Mouse (Mus musculus) limb, embryonic 13.5 days (tissue): ENCODE measurements around the gene Hoxa3. TPM values are rescaled to one million over a fixed set of nuclear protein-coding genes. Genes with fewer than 3 reads are reported as not detected.
A peak's percentile ranks its signal among the peaks of the same experiment; 100 is the strongest.

Experiments used
- ATAC-seq: fragments of 200-750 bp; cut with Nextera tagmentation; 2 replicates; pipeline ENCODE4 v1.8.0; 2017; ENCODE audit warnings: low read depth, moderate number of reproducible peaks, moderate TSS enrichment; ENCODE audit not compliant: low FRiP score
- H3K27ac ChIP-seq: fragments of 300-500 bp; sonication (generic); 2 replicates; pipeline ENCODE4 v1.5.1; 2015; ENCODE audit warnings: inconsistent platforms, mild to moderate bottlenecking, moderate library complexity
- H3K27me3 ChIP-seq: fragments of 300-500 bp; sonication (generic); 2 replicates; pipeline ENCODE4 v1.6.1; 2015; ENCODE audit warnings: mild to moderate bottlenecking, inconsistent platforms
- H3K36me3 ChIP-seq: fragments of 300-500 bp; sonication (generic); 2 replicates; pipeline ENCODE4 v1.6.1; 2015; ENCODE audit warnings: inconsistent platforms, mild to moderate bottlenecking, moderate library complexity
- H3K4me1 ChIP-seq: fragments of 300-500 bp; sonication (generic); 2 replicates; pipeline ENCODE4 v1.6.1; 2015; ENCODE audit warnings: inconsistent platforms
- H3K4me2 ChIP-seq: fragments of 300-500 bp; sonication (generic); replicated peaks from 2 replicates; pipeline ENCODE4 v1.6.1; 2015; ENCODE audit warnings: inconsistent platforms, mild to moderate bottlenecking, moderate library complexity
- H3K4me3 ChIP-seq: fragments of 300-500 bp; sonication (generic); 2 replicates; pipeline ENCODE4 v1.5.1; 2015; ENCODE audit warnings: moderate library complexity, mild to moderate bottlenecking, inconsistent platforms
- H3K9ac ChIP-seq: fragments of 300-500 bp; sonication (generic); 2 replicates; pipeline ENCODE4 v1.6.1; 2015; ENCODE audit warnings: mild to moderate bottlenecking, inconsistent platforms
- H3K9me3 ChIP-seq: fragments of 300-500 bp; sonication (generic); 2 replicates; pipeline ENCODE4 v1.6.1; 2016; ENCODE audit warnings: inconsistent platforms
- WGBS: fragments of 180-500 bp; shearing (Covaris S2); methylation state at CpG from one replicate; pipeline ENCODE4 v1.1.7; 2015; 5-methylcytosine and 5-hydroxymethylcytosine counted together
- polyA plus RNA-seq: library from polyadenylated mRNA; unstranded; fragments of >200 nt; fragmentation: Nextera tagmentation; extraction: Ambion mirVana; gene quantifications from 2 replicates; pipeline ENCODE4 v1.2.1, GENCODE M21; 2015

The Hoxa3 gene
- polyA plus RNA-seq, 1 experiment from 2014 or later, result 5.9 TPM

GRCm38 (mm10) chr6:52212556-52213118 lies 499 bp downstream of the Hoxa3 start:
- peaks cover 70% of the 10 kb centered on the region for H3K4me1 ChIP-seq
- H3K4me2 ChIP-seq, result peak overlapping the region; percentile 90

GRCm38 (mm10) chr6:52211961-52212360 lies 1.2 kb downstream of the Hoxa3 start:
- H3K4me2 ChIP-seq, result peak overlapping the region; percentile 90
- no peak for ATAC-seq
- peak overlapping the region; percentile 78 for H3K4me3 ChIP-seq
- H3K36me3 ChIP-seq, result no peaks in the 10 kb centered on the region
- WGBS, result under 1% methylated on average over 13 of the region's 13 CpGs
- peak overlapping the region; percentile 97 for H3K27ac ChIP-seq
- peaks cover 37% of the 10 kb centered on the region for H3K27me3 ChIP-seq
- peak overlapping the region; percentile 95 for H3K9ac ChIP-seq
- H3K9me3 ChIP-seq, result no peaks in the 10 kb centered on the region
- H3K4me1 ChIP-seq, result peaks cover 74% of the 10 kb centered on the region

More at GRCm38 (mm10) chr6:52212556-52213118, 499 bp downstream of the Hoxa3 start:
- H3K9me3 ChIP-seq, result no peaks in the 10 kb centered on the region
- peaks cover 31% of the 10 kb centered on the region for H3K27me3 ChIP-seq
- WGBS, result under 1% methylated on average over 22 of the region's 22 CpGs
- peak overlapping the region; percentile 97 for H3K27ac ChIP-seq
- no peaks in the 10 kb centered on the region for H3K36me3 ChIP-seq
- peak overlapping the region; percentile 95 for H3K9ac ChIP-seq
- peak overlapping the region; percentile 78 for H3K4me3 ChIP-seq
- no peak for ATAC-seq

- Histone ChIP-seq H3K9ac (peak overlapping the region; percentile 95), H3K4me1 (peaks cover 79% of the 10 kb centered on the region), H3K4me2 (peak overlapping the region; percentile 90), H3K4me3 (peak overlapping the region; percentile 78), H3K36me3 (0 out of 2 replicates have a peak, but pooled peaks cover under 1% of the 10 kb centered on the region), H3K27me3 (peaks cover 39% of the 10 kb centered on the region), H3K9me3 (no peaks in the 10 kb centered on the region), H3K27ac (peak overlapping the region; percentile 97)
- WGBS, result 1% methylated on average over 37 of the region's 37 CpGs
- peak; percentile 56 for ATAC-seq
These were observed 1.8 kb downstream of the Hoxa3 start for GRCm38 (mm10) chr6:52211170-52211935.

GRCm38 (mm10) chr6:52209685-52210046 lies 3.5 kb downstream of the Hoxa3 start:
- Histone ChIP-seq H3K36me3 (peaks cover 13% of the 10 kb centered on the region), H3K4me2 (peak overlapping the region; percentile 90), H3K9ac (peak overlapping the region; percentile 63), H3K27ac (peak overlapping the region; percentile 6; the same call in 1 of the 2 replicates), H3K27me3 (peaks cover 41% of the 10 kb centered on the region), H3K9me3 (no peaks in the 10 kb centered on the region), H3K4me3 (peak overlapping the region; percentile 78), H3K4me1 (peaks cover 80% of the 10 kb centered on the region)
- no peak for ATAC-seq
- WGBS, result 16% methylated on average over 12 of the region's 12 CpGs

- Histone ChIP-seq H3K9me3 (no peaks in the 10 kb centered on the region), H3K4me2 (peak overlapping the region; percentile 90), H3K4me1 (peaks cover 81% of the 10 kb centered on the region), H3K27me3 (peaks cover 35% of the 10 kb centered on the region), H3K36me3 (peaks cover 15% of the 10 kb centered on the region), H3K4me3 (peak overlapping the region; percentile 78), H3K27ac (peak overlapping the region; percentile 6; the same call in 1 of the 2 replicates), H3K9ac (peak overlapping the region; percentile 63)
- ATAC-seq, result no peak
- 7% methylated on average over 18 of the region's 18 CpGs for WGBS
These were observed 4.1 kb downstream of the Hoxa3 start for GRCm38 (mm10) chr6:52208868-52209684.

- Histone ChIP-seq H3K9me3 (no peaks in the 10 kb centered on the region), H3K27ac (peak within 1 kb of the TSS; percentile 22; the same call in 1 of the 2 replicates), H3K36me3 (peaks cover 23% of the 10 kb centered on the region), H3K27me3 (peaks cover 39% of the 10 kb centered on the region), H3K9ac (peak within 1 kb of the TSS; percentile 63), H3K4me3 (peak within 1 kb of the TSS; percentile 78), H3K4me2 (peak within 1 kb of the TSS; percentile 90), H3K4me1 (peaks cover 83% of the 10 kb centered on the region)
- no peak for ATAC-seq
- WGBS, result 3% methylated on average over 47 of the region's 47 CpGs
These were observed 4.9 kb downstream of the Hoxa3 start, which contains the start of gene Hoxa6 for GRCm38 (mm10) chr6:52208072-52208867. Gene Hoxa6 (minus strand): TSS chr6:52208722.

GRCm38 (mm10) chr6:52207684-52207976 lies 5.5 kb downstream of the Hoxa3 start:
- peaks cover 42% of the 10 kb centered on the region for H3K27me3 ChIP-seq
- peak overlapping the region; percentile 90 for H3K4me2 ChIP-seq
- peaks cover 24% of the 10 kb centered on the region for H3K36me3 ChIP-seq
- H3K9ac ChIP-seq, result no peak overlapping the region; the same call in 1 of the 2 replicates
- no peaks in the 10 kb centered on the region for H3K9me3 ChIP-seq
- H3K4me3 ChIP-seq, result 0 out of 2 replicates have a peak overlapping the region, but pooled peaks have one; percentile 9
- H3K4me1 ChIP-seq, result peaks cover 89% of the 10 kb centered on the region
- no peak overlapping the region for H3K27ac ChIP-seq
- ATAC-seq, result no peak

- peak overlapping the region; percentile 9; the same call in 1 of the 2 replicates for H3K4me3 ChIP-seq
- H3K27me3 ChIP-seq, result peaks cover 45% of the 10 kb centered on the region
- peak overlapping the region; percentile 90 for H3K4me2 ChIP-seq
- H3K27ac ChIP-seq, result no peak overlapping the region
- no peak for ATAC-seq
- no peaks in the 10 kb centered on the region for H3K9me3 ChIP-seq
- H3K36me3 ChIP-seq, result peaks cover 24% of the 10 kb centered on the region
- peaks cover 86% of the 10 kb centered on the region for H3K4me1 ChIP-seq
- H3K9ac ChIP-seq, result no peak overlapping the region; the same call in 1 of the 2 replicates
- WGBS, result 29% methylated on average over 4 of the region's 4 CpGs
These were observed 6.1 kb downstream of the Hoxa3 start for GRCm38 (mm10) chr6:52206882-52207683.

- Histone ChIP-seq H3K27ac (no peak overlapping the region), H3K4me2 (peak overlapping the region; percentile 90), H3K4me1 (peaks cover 84% of the 10 kb centered on the region), H3K4me3 (peak overlapping the region; percentile 49), H3K27me3 (peaks cover 46% of the 10 kb centered on the region), H3K9me3 (no peaks in the 10 kb centered on the region), H3K36me3 (peaks cover 24% of the 10 kb centered on the region), H3K9ac (peak overlapping the region; percentile 64)
- ATAC-seq, result no peak
- WGBS, result 14% methylated on average over 55 of the region's 55 CpGs
These were observed 7.2 kb downstream of the Hoxa3 start for GRCm38 (mm10) chr6:52205638-52206621.

GRCm38 (mm10) chr6:52205221-52205620 lies 7.9 kb downstream of the Hoxa3 start:
- peaks cover 27% of the 10 kb centered on the region for H3K36me3 ChIP-seq
- ATAC-seq, result no peak
- peaks cover 52% of the 10 kb centered on the region for H3K27me3 ChIP-seq
- H3K9me3 ChIP-seq, result no peaks in the 10 kb centered on the region
- H3K4me3 ChIP-seq, result peak overlapping the region; percentile 49
- H3K4me1 ChIP-seq, result peaks cover 87% of the 10 kb centered on the region
- H3K27ac ChIP-seq, result no peak overlapping the region
- peak overlapping the region; percentile 64 for H3K9ac ChIP-seq
- peak overlapping the region; percentile 90 for H3K4me2 ChIP-seq
- 13% methylated on average over 14 of the region's 14 CpGs for WGBS
